Mouse (Mus musculus) left cerebral cortex, adult 2 months (tissue): Measurements from ENCODE around the gene Ddx50. TPM values are rescaled to one million over a fixed set of nuclear protein-coding genes. Genes with fewer than 3 reads are reported as not detected.

Experiments used
- DNase-seq, 2 experiments: peaks; one replicate each; pipeline ENCODE4 v3.0.0; 2021 to 2022; ENCODE audit warnings: low spot score in 2 of 2, mixed read lengths in 1 of 2; ENCODE audit errors: extremely low spot score in 1 of 2
- H3K27ac ChIP-seq: fragments of 200-600 bp; 2 replicates; pipeline ENCODE4 v1.8.1; 2022
- H3K4me3 ChIP-seq: fragments of 200-600 bp; 2 replicates; pipeline ENCODE4 v1.8.1; 2022
- CTCF ChIP-seq: fragments of 200-600 bp; IDR thresholded peaks from 2 replicates; pipeline ENCODE4 v1.8.1; 2022; ENCODE audit warnings: antibody characterized with exemption, mild to moderate bottlenecking, moderate library complexity
- intact Hi-C: fragments of 180-260 bp; cut with DNase I; formaldehyde crosslinking; loops from one replicate; pipeline ENCODE4 v1.15.1; 2025
- microRNA-seq, 2 experiments: library from miRNA; unstranded; fragments of <30 nt; microRNA quantifications; one replicate each; pipeline ENCODE4 v1.2.0; 2021
- total RNA-seq, 2 experiments: library from RNA; stranded (reverse); gene quantifications; 2 replicates each; pipeline ENCODE4 v1.2.3; 2021

Gene Ddx50
- total RNA-seq, 2 experiments from 2014 or later, result 86.3 to 91.1 TPM

DNA sequence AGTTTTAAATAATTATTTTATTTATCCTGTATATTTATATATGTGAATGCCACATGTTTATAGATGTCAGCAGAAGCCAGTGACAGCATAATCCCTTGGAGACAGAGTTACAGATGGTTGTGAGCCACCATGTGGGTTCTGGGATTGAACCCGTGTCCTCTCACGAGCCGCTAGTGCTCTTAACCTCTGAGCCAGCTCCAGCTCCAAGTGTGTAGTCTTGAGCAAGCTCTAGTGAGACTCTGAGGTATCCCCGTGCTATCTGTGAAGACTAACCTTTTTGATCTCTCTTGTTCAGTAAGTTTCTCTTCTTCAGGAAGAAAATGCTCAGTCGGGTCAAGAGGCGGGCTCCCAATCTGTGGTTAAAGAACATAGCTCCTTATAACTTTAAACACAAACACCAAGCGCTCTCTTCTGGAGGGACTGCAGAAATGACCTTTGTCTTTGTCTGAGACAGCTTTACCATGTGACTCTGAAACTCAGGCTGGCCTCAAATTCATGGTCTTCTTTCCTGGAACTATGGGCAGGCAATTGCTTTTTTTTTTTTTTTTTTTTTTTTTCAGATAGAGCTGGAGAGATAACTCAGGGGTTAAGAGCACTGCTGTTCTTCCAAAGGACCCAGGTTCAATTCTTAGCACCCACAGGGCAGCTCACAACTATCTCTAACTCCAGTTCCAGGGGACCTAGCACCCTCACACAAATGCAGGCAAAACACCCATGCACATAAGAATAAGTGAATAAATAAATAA lies 80.7 kb downstream of the Ddx50 start:
- intact Hi-C loops, result no loop called here
- TF ChIP-seq CTCF, result no peak
- DNase-seq, result no peak
- H3K27ac ChIP-seq, result no peak overlapping the region
- H3K4me3 ChIP-seq, result no peak overlapping the region

DNA sequence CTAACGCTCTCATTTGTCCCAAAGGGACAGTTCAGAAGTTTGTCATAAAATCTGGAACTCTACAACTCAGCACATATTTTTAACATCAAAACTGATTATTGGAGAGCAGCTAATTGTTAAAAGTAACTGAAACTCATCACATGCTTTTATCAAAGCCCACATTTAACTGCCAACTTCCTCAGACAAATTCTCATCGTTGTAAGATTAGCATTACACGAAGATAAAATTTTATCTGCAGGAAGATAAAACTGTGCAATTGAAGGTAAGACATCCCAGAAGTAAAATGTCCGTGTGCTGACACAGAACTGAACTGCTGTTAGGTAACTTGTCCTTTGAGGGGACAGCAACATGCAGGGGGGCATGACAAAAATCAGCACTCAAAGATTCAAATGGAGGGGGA lies 82.2 kb downstream of the Ddx50 start:
- no peak for TF ChIP-seq CTCF
- Histone ChIP-seq H3K27ac (no peak overlapping the region), H3K4me3 (no peak overlapping the region)
- intact Hi-C loops, result no loop called here
- DNase-seq, result no peak

Small RNA genes lying within 50 kb of the gene (microRNA-seq; reads per million reads assigned to microRNA genes)
- gene Mir7215, result 0 reads per million in 2 experiments

Other genes with a start within 250 kb of the Ddx50 start
- gene Hkdc1, start 228.7 kb downstream of the Ddx50 start, total RNA-seq, result 10 to 100 TPM; 10.1 to 11.4 TPM
- 1 to 10 TPM; 1.1 to 1.4 TPM for gene 4930507D05Rik, start 201.7 kb downstream of the Ddx50 start, total RNA-seq
- gene Supv3l1, start 201.5 kb downstream of the Ddx50 start, total RNA-seq, result 10 to 100 TPM; 21.8 to 24.8 TPM
- gene Vps26a, start 164.4 kb downstream of the Ddx50 start, total RNA-seq, result 10 to 100 TPM; 46.9 to 47.4 TPM
- gene Srgn, start 123.8 kb downstream of the Ddx50 start, total RNA-seq, result 1 to 10 TPM; 7.1 to 9.7 TPM
- 100 to 1,000 TPM; 180 to 185 TPM for gene Kif1bp, start 72.8 kb downstream of the Ddx50 start, total RNA-seq
- gene Ddx21, start 48.9 kb downstream of the Ddx50 start, total RNA-seq, result 10 to 100 TPM; 21.1 to 21.8 TPM
- 1 to 10 TPM; 4.2 to 5.8 TPM for gene Stox1, start 74.9 kb upstream of the Ddx50 start, total RNA-seq
- gene Ccar1, start 141.1 kb upstream of the Ddx50 start, total RNA-seq, result 10 to 100 TPM; 48.7 to 59.2 TPM